Comparison of ENCODE assay signal across 10 mouse cellular contexts in genomic region chr11:110369312-110370019, GRCm38 (mm10). TPM values are rescaled to one million over a fixed set of nuclear protein-coding genes. Genes with fewer than 3 reads are reported as not detected.
DNase-seq lines count a peak whose midpoint lies in the region; ATAC-seq and TF ChIP-seq lines count a peak whose summit lies in the region.
"Had no signal": no experiment of that assay in that cellular context is flagged by ENCODE, and none has a peak within 500 bp of the region (broad histone marks: within the 10 kb centered on the region; RNA-seq: fewer than 3 reads in every experiment).

No protein-coding gene starts in this region.

- H3K36me3 ChIP-seq in hindbrain, embryonic 12.5 days = no peaks in the 10 kb centered on the region
- H3K36me3 ChIP-seq in hindbrain, embryonic 14.5 days (replicated peaks; ENCODE audit: control insufficient read depth, insufficient read depth) = no peaks in the 10 kb centered on the region
- no peaks in the 10 kb centered on the region for H3K36me3 ChIP-seq in embryonic facial prominence, embryonic 10.5 days (replicated peaks)
- H3K36me3 ChIP-seq in kidney, adult 2 months (ENCODE audit: control insufficient read depth, insufficient read depth, low read length) = no peaks in the 10 kb centered on the region
- H3K36me3 ChIP-seq in liver, postnatal 0 days (replicated peaks; ENCODE audit: insufficient read depth, low read length) = no peaks in the 10 kb centered on the region
- H3K36me3 ChIP-seq: forebrain, embryonic 12.5 days had no signal

- H3K4me1 ChIP-seq in hindbrain, embryonic 12.5 days = 0 out of 2 replicates have a peak, but pooled peaks cover 4% of the 10 kb centered on the region
- H3K4me1 ChIP-seq in hindbrain, embryonic 14.5 days (replicated peaks; ENCODE audit: control insufficient read depth, insufficient read depth, low read length) = no peaks in the 10 kb centered on the region
- H3K4me1 ChIP-seq in embryonic facial prominence, embryonic 10.5 days = peaks cover 8% of the 10 kb centered on the region
- no peaks in the 10 kb centered on the region; the same call in 1 of the 2 replicates for H3K4me1 ChIP-seq in kidney, adult 2 months (ENCODE audit: control insufficient read depth, insufficient read depth, low read length)
- peaks cover 5% of the 10 kb centered on the region; the same call in 1 of the 2 replicates for H3K4me1 ChIP-seq in liver, postnatal 0 days (ENCODE audit: insufficient read depth)

- H3K4me2 ChIP-seq in hindbrain, embryonic 12.5 days (replicated peaks) = 0 out of 2 replicates have a peak overlapping the region, but pooled peaks have one; percentile 13
- no peak overlapping the region for H3K4me2 ChIP-seq in hindbrain, embryonic 14.5 days (replicated peaks)
- peak overlapping the region; percentile 51 for H3K4me2 ChIP-seq in liver, postnatal 0 days (ENCODE audit: low read depth, low read length)
- H3K4me2 ChIP-seq: forebrain, embryonic 12.5 days had no signal

- no peak for DNase-seq in hindbrain, embryonic 14.5 days (ENCODE audit: low spot score)
- peak; percentile 16 for DNase-seq in embryonic facial prominence, embryonic 10.5 days (ENCODE audit: low spot score)
- DNase-seq in kidney, adult 2 months = peak; percentile 70
- no peak for DNase-seq in liver, postnatal 0 days
- no peak for DNase-seq in cerebellum, postnatal 10 days
- no peak for DNase-seq in adrenal gland, adult 18-20 months (ENCODE audit: low spot score in 2 of 2)

- TF ChIP-seq CTCF in kidney, adult 2 months (conservative IDR thresholded peaks at IDR 0.05; ENCODE audit: insufficient read depth, insufficient read length, low read depth, low read length) = no peak
- TF ChIP-seq CTCF in liver, postnatal 0 days (IDR thresholded peaks at IDR 0.05; ENCODE audit: low read depth) = no peak

- no peaks in the 10 kb centered on the region for H3K9me3 ChIP-seq in hindbrain, embryonic 12.5 days (replicated peaks)
- H3K9me3 ChIP-seq in hindbrain, embryonic 14.5 days (ENCODE audit: control insufficient read depth, low read length) = no peaks in the 10 kb centered on the region
- H3K9me3 ChIP-seq in embryonic facial prominence, embryonic 10.5 days = no peaks in the 10 kb centered on the region
- H3K9me3 ChIP-seq in liver, postnatal 0 days (ENCODE audit: low read length) = no peaks in the 10 kb centered on the region
- H3K9me3 ChIP-seq: forebrain, embryonic 12.5 days had no signal

- no peak for ATAC-seq in hindbrain, embryonic 12.5 days (ENCODE audit: low FRiP score)
- ATAC-seq in hindbrain, embryonic 14.5 days (ENCODE audit: low FRiP score) = no peak
- ATAC-seq in liver, postnatal 0 days = no peak
- ATAC-seq in erythroblast, adult 5-6 weeks (replicated peaks; ENCODE audit: low FRiP score, poor library complexity, severe bottlenecking) = no peak

- no peak for TF ChIP-seq EP300 in liver, postnatal 0 days (IDR thresholded peaks at IDR 0.05; ENCODE audit: low read depth)

- no peak overlapping the region for H3K4me3 ChIP-seq in hindbrain, embryonic 12.5 days
- no peak overlapping the region for H3K4me3 ChIP-seq in hindbrain, embryonic 14.5 days (replicated peaks; ENCODE audit: low read length)
- H3K4me3 ChIP-seq in embryonic facial prominence, embryonic 10.5 days = peak overlapping the region; percentile 35
- peak overlapping the region; percentile 18; the same call in 1 of the 2 replicates for H3K4me3 ChIP-seq in kidney, adult 2 months (ENCODE audit: insufficient read depth, low read depth, low read length)
- no peak overlapping the region for H3K4me3 ChIP-seq in liver, postnatal 0 days (ENCODE audit: low read depth, low read length)
- H3K4me3 ChIP-seq: forebrain, embryonic 12.5 days; left cerebral cortex, adult 2 months had no signal

- 21% methylated on average over 15 of the region's 15 CpGs for WGBS in hindbrain, embryonic 12.5 days
- WGBS in hindbrain, embryonic 14.5 days = 26% methylated on average over 15 of the region's 15 CpGs
- WGBS in embryonic facial prominence, embryonic 10.5 days = 14% methylated on average over 15 of the region's 15 CpGs
- 14% methylated on average over 15 of the region's 15 CpGs for WGBS in kidney, adult 2 months
- 24% methylated on average over 15 of the region's 15 CpGs for WGBS in liver, postnatal 0 days (ENCODE audit: insufficient replicate concordance)

- H3K27me3 ChIP-seq in hindbrain, embryonic 12.5 days = peaks cover 3% of the 10 kb centered on the region; the same call in 1 of the 2 replicates
- no peaks in the 10 kb centered on the region; the same call in 1 of the 2 replicates for H3K27me3 ChIP-seq in hindbrain, embryonic 14.5 days (ENCODE audit: control insufficient read depth, insufficient read depth, low read length)
- H3K27me3 ChIP-seq in embryonic facial prominence, embryonic 10.5 days (replicated peaks; ENCODE audit: low read depth, poor library complexity, severe bottlenecking) = no peaks in the 10 kb centered on the region
- no peaks in the 10 kb centered on the region for H3K27me3 ChIP-seq in kidney, adult 2 months (replicated peaks; ENCODE audit: control insufficient read depth, insufficient read depth, low read length)
- H3K27me3 ChIP-seq in liver, postnatal 0 days (ENCODE audit: insufficient read depth, low read length) = no peaks in the 10 kb centered on the region
- H3K27me3 ChIP-seq: forebrain, embryonic 12.5 days had no signal

- no peak overlapping the region for H3K9ac ChIP-seq in hindbrain, embryonic 12.5 days
- H3K9ac ChIP-seq in hindbrain, embryonic 14.5 days = no peak overlapping the region
- H3K9ac ChIP-seq in liver, postnatal 0 days (replicated peaks) = no peak overlapping the region; the same call in 1 of the 2 replicates
- H3K9ac ChIP-seq: forebrain, embryonic 12.5 days had no signal

- TF ChIP-seq POLR2A in kidney, adult 2 months (IDR thresholded peaks at IDR 0.05; ENCODE audit: low read depth, low read length) = no peak

- H3K27ac ChIP-seq in hindbrain, embryonic 12.5 days = no peak overlapping the region
- H3K27ac ChIP-seq in hindbrain, embryonic 14.5 days = no peak overlapping the region
- no peak overlapping the region for H3K27ac ChIP-seq in embryonic facial prominence, embryonic 10.5 days (replicated peaks)
- H3K27ac ChIP-seq in kidney, adult 2 months (ENCODE audit: insufficient read depth, low read depth, low read length) = peak overlapping the region; percentile 87
- H3K27ac ChIP-seq in liver, postnatal 0 days (ENCODE audit: low read depth) = peak overlapping the region; percentile 64
- H3K27ac ChIP-seq: forebrain, embryonic 12.5 days; left cerebral cortex, adult 2 months had no signal

RNA-seq across cellular contexts. Expression of gene Map2k6, which starts 29.5 kb away (rescaled TPM):
- 27.8 and 34.4 TPM in 2 replicates for polyA plus RNA-seq in hindbrain, embryonic 12.5 days (2016; fragmentation: Nextera tagmentation; extraction: Ambion mirVana)
- 28.3 and 32.0 TPM in 2 replicates for polyA plus RNA-seq in hindbrain, embryonic 14.5 days (2014; fragmentation: Nextera tagmentation; extraction: Ambion mirVana)
- 43.9 and 46.4 TPM in 2 replicates for polyA plus RNA-seq in embryonic facial prominence, embryonic 10.5 days (2016; fragmentation: Nextera tagmentation; extraction: Ambion mirVana)
- 5.6 and 6.6 TPM in 2 replicates for polyA plus RNA-seq in kidney, adult 2 months (2012; rRNA removed)
- polyA plus RNA-seq in liver, postnatal 0 days (2015; fragmentation: Nextera tagmentation; extraction: Ambion mirVana) = 3.7 and 4.2 TPM in 2 replicates
- total RNA-seq in erythroblast, adult 5-6 weeks (2015; ENCODE audit: low replicate concordance) = 0.63 and 0.77 TPM in 2 replicates
- total RNA-seq in erythroblast, adult 5-6 weeks (2017; ENCODE audit: low replicate concordance) = 1.5 and 4.6 TPM in 2 replicates
- total RNA-seq in adrenal gland, adult 18-20 months (2021) = 1 to 10 TPM; 2.1 to 3.5 TPM

RNA-seq across cellular contexts. Expression of gene Abca5, which starts 31.9 kb away (rescaled TPM):
- polyA plus RNA-seq in hindbrain, embryonic 12.5 days (2016; fragmentation: Nextera tagmentation; extraction: Ambion mirVana) = 5.9 and 8.9 TPM in 2 replicates
- 15.7 and 18.1 TPM in 2 replicates for polyA plus RNA-seq in hindbrain, embryonic 14.5 days (2014; fragmentation: Nextera tagmentation; extraction: Ambion mirVana)
- 1.5 and 3.5 TPM in 2 replicates for polyA plus RNA-seq in embryonic facial prominence, embryonic 10.5 days (2016; fragmentation: Nextera tagmentation; extraction: Ambion mirVana)
- polyA plus RNA-seq in kidney, adult 2 months (2012; rRNA removed) = 1.3 and 2.0 TPM in 2 replicates
- 1.0 and 2.3 TPM in 2 replicates for polyA plus RNA-seq in liver, postnatal 0 days (2015; fragmentation: Nextera tagmentation; extraction: Ambion mirVana)
- total RNA-seq in erythroblast, adult 5-6 weeks (2015; ENCODE audit: low replicate concordance) = 0.42 TPM in 1 of 2 replicates, not detected in the other
- 0.28 TPM in 1 of 2 replicates, not detected in the other for total RNA-seq in erythroblast, adult 5-6 weeks (2017; ENCODE audit: low replicate concordance)
- total RNA-seq in adrenal gland, adult 18-20 months (2021) = 10 to 100 TPM; 11.8 to 18.8 TPM

Comparison
In these comparisons a context has a peak if more than half of its experiments do, and no peak if none do; other contexts are left out.
1. H3K27ac ChIP-seq: peak in kidney, adult 2 months (single experiment) and liver, postnatal 0 days (single experiment); none in hindbrain, embryonic 12.5 days (single experiment), hindbrain, embryonic 14.5 days (single experiment) and embryonic facial prominence, embryonic 10.5 days (single experiment).
2. H3K4me3 ChIP-seq: peak in embryonic facial prominence, embryonic 10.5 days (single experiment) and kidney, adult 2 months (single experiment); none in hindbrain, embryonic 12.5 days (single experiment), hindbrain, embryonic 14.5 days (single experiment) and liver, postnatal 0 days (single experiment).
3. DNase-seq: peak in embryonic facial prominence, embryonic 10.5 days (single experiment) and kidney, adult 2 months (single experiment); none in hindbrain, embryonic 14.5 days (single experiment), liver, postnatal 0 days (single experiment), cerebellum, postnatal 10 days (0 of 2) and adrenal gland, adult 18-20 months (0 of 2).